Mouse (Mus musculus) embryonic fibroblast, embryonic 13.5 days (primary cell): ENCODE results near the gene Eif4g1.

ENCODE experiments used
- CTCF ChIP-seq: IDR thresholded peaks from 2 replicates; pipeline ENCODE4 v1.5.1; 2011; ENCODE audit warnings: mild to moderate bottlenecking, control low read depth, low read length, moderate library complexity, borderline replicate concordance; ENCODE audit not compliant: insufficient read depth
- POLR2A ChIP-seq: IDR thresholded peaks from 2 replicates; pipeline ENCODE4 v1.6.1; 2011; ENCODE audit warnings: low read depth, mild to moderate bottlenecking, control low read depth, low read length, moderate library complexity

- TF ChIP-seq CTCF: no peak
- no peak for TF ChIP-seq POLR2A
Measured at GRCm38 (mm10) chr16:20677974-20678675, 10.0 kb downstream of the Eif4g1 start.
